Mouse (Mus musculus): ENCODE results near the gene Nav2.
A peak's percentile ranks its signal among the peaks of the same experiment; 100 is the strongest.

Gene Nav2

DNA sequence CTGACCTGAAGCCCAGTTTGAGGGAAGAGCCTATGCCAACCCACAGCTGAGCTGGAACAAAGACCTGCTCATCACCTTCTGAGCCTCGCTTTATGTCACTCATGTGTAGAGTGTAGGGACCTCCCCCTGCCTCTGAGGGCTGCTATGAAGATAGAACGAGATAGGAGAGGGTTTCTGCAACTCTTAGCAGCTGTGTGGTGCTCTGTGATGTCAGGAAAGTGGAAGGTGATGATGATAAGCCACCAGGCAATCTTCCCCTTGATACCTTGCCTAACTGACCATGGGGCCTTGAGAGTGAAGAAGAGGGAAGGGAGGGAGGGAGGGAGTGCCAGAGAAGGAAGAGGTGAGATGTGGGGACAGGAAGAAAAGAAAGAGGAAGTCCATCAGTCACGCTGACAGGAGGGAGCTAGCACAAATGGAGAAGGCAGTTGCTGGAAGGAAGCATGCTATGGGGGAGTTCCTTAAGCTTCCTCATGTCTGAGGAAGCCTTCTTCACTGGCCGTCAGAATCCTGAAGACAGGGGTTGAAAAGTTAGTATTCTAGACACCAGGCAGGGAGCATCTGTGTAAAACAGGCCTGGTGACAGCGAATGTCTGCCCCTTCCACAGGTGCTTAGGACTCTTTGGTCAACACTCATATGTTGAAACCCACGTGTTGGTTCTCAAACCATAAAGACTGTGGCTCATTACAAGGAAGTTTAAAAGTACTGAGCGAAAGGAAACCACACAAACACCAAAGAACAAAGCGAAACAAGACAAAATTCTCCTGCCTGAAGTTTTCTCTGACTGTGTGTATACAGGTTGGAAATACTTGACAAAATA lies at the start of gene Nav2:
Gene Nav2 (plus strand): TSS at position 196 of the 821 bp plus-strand sequence.
- ATAC-seq (ENCODE audit: insufficient number of reproducible peaks, low FRiP score, low TSS enrichment), result no peak

DNA sequence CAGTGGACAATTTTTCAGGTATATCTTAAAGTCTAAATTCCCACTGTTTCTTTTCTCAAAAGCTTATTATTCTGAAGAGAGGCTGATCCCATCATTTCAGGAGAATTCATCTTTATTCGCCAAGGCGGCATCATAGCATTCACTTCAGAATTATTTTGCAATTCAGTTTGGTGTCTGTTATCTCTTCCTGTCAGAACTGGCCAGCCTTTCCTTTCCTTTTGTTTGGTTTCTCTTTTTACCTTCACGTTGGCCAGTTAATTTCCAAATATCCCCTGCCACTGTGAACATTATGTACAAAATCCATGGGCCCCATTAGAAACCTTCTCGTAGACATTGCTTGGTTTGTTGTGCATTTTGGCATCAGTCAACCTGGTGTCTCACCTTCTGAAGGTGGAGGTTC lies 49.2 kb upstream of the Nav2 start:
- ATAC-seq (ENCODE audit: insufficient number of reproducible peaks, low FRiP score, low TSS enrichment), result no peak

DNA sequence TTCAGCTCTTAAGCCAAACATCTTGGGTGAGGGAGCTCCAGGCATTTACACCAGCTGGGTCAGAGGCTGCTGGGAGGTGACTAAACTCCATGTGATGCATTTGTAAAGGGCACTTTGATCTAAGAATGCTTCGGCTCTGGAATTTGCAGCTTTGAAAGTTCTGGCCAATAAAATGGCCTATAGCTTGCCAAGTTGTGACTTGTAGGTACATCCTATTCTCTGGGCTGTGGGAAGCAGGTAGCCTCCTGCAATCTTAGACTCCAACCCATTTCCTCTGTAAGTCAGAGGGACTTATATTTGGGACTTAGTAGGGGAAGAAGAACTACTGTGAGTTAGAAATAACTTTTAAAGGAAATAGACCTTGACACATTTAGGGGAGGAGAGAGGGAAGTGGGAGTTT lies 47.6 kb upstream of the Nav2 start:
- no peak for ATAC-seq (ENCODE audit: insufficient number of reproducible peaks, low FRiP score, low TSS enrichment)

DNA sequence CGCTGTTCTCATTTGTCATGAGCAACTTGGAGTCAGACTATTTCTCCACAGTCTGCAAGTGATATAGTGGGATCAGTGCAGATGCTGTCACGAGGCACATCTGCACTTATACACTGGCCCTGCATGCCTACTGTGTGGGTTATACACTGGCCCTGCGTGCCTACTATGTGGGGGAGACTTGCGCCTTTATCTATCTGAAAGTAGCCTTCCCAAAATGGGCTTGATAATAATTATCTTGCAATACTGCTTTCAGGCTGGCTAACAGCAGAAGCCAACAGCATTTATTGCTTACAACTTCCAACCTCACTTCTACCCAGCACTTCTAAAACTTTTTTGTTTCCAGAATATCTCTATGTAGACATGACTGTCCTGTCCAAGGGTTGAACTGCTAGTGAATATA lies 46.7 kb upstream of the Nav2 start:
- ATAC-seq (ENCODE audit: insufficient number of reproducible peaks, low FRiP score, low TSS enrichment), result no peak

DNA sequence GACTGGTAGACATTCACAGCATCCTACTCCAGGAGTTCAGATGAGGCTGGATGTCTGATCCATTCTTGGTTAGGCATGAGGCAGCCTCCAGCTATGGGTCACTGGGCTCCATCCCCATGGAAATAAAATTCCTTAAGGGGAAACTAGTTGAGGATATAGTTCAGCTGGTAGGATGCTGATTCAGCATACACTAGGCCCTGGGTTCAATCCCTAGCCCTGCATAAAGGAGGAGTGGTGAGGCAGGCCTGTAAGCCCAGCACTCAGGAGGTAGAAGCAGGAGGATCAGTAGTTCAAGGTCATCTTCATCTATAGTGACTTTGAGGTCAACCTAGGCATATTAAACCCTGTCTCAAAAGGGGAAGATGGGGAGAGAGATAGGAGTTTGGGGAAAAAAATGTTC lies 44.3 kb upstream of the Nav2 start:
- no peak for ATAC-seq (ENCODE audit: insufficient number of reproducible peaks, low FRiP score, low TSS enrichment)

DNA sequence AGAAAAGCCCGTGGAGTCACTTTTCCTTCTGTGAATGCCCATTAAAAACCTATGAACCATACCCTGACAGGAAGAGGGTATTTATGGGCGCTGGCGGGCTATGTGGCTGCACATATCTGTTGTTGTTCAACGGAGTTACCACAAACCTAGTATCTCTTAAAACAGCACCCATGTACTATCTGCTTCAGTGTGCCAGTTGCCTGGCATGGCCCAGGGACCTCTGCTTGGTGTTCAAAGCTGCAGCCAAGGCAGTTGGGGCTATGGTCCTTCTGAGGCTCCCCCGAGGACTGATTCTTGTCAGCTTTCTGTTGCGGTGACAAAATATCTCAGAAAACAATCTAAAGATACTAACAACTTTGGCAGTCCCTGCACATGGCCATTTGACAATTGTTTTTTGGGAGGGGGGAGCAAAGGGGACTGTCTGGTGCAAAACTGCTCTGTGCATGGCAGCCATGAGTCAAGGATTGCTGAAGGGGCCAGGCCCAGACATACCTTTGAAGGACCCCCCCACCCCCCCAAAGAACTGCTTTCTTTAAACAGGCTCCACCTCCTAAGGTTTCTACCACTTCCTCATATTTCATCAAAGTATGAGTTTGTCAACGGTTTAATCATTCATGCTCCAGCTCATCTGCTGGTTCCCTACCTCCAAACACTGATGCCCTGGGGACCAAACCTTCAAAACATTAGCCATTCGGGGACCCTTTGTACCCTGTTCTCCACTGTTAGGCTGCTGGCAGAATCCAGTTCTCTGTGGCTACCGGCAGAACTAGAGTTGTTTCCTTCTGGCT lies 43.7 kb upstream of the Nav2 start:
- no peak for ATAC-seq (ENCODE audit: insufficient number of reproducible peaks, low FRiP score, low TSS enrichment)

DNA sequence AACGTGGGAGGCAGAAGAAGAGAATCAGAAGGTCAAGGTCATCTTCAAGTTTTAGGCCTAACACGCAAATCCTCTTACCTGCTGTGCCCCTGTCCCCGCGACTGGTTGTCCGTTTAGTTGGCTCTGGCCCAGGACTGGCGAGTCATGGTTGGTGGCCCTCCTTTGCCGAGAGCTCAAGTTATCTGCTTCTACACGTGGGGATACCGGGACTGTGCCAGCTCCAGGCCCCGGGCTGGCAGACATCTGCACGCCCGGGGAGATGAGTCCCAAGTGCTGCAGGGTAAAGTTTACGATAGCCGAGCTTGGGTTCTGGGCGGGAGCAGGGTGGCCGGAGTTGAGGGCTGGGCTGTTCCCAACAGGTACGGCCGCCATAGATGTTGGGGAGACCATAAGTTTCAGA lies 40.9 kb upstream of the Nav2 start:
- no peak for ATAC-seq (ENCODE audit: insufficient number of reproducible peaks, low FRiP score, low TSS enrichment)

DNA sequence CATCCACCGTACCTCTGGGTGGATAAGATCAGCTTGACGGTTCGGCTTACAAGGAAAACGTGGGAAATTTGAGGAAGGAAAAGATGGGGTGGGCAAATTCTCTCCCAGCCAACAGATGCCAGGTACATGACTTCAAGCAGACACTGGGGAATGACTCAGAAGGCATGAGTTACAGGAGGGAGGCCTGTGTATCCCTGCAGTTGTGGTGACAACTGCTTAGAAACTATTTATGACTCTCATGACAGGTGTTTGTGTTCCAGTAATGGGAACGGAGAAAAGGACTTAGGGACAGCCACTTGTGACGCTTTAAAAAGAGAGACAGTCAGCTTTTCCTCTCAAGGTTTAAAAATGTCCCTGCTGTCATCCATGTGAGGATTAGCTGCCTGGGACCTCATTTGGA lies 38.4 kb upstream of the Nav2 start:
- no peak for ATAC-seq (ENCODE audit: insufficient number of reproducible peaks, low FRiP score, low TSS enrichment)

DNA sequence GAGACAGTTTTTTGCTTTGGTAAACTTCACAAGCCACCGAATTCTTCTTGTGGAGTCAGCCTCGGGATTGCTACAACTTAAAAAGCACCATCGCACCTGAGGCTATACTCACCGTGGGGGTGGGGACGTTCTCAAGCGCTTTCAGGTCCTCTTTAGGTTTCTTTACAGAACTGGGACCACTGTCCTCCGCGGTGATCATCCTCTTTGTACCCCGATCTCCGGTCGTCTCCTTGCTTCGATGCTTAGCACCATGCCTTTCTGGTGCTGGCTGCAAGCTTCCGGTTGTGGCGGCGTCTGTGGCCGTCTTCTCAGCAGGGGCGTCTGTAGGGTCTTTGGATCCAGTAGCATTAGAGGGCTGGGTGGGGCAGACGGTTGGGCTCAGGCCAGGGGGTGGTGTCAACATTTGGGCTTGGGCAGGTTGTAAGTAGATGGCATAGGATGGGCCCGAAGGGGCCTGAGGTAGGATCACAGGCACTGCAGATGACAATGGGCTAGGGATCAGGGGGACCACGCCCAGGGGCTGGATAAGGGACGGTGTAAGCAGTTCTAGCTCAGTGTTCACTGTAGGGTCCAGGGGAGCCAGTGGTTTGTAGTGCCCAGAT lies 37.8 kb upstream of the Nav2 start:
- ATAC-seq (ENCODE audit: insufficient number of reproducible peaks, low FRiP score, low TSS enrichment), result no peak

DNA sequence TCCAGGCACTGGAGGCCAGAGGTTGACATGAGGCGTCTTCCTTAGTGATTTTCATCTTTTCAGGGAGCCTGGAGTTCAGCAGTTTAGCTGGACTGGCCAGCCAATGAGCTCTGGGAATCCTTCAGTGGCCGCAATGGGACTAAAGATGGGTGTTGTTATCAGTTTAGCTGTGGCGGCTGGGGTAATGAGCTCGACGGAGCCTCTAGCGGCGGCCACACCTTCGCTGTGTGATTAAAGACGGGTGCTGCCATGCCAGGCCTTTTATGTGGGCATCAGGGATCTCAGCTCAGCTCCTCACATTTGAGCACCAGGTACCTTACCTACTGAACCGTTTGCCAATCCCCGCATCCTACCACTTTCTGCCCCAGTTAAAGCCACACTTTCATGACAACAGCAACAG lies 37.2 kb upstream of the Nav2 start:
- ATAC-seq (ENCODE audit: insufficient number of reproducible peaks, low FRiP score, low TSS enrichment), result no peak

DNA sequence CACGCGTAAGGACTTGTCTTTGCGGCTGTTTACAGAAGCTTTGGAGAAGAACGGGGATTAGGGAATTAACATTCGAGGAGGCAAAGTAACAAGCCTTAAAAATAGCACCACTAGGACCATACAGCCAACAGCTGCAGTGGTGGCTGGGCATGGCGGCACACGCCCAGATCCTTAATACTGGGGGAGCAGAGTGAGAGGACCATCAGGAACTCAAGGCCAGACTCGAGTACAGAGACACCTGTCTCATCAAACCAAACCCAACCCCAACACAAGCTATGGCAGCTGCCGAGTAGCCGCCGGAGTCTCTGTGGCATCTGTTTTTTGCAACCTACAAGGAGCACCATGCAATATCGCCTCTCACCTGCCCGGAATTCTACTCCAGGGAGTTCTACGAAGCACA lies 33.4 kb upstream of the Nav2 start:
- no peak for ATAC-seq (ENCODE audit: insufficient number of reproducible peaks, low FRiP score, low TSS enrichment)

DNA sequence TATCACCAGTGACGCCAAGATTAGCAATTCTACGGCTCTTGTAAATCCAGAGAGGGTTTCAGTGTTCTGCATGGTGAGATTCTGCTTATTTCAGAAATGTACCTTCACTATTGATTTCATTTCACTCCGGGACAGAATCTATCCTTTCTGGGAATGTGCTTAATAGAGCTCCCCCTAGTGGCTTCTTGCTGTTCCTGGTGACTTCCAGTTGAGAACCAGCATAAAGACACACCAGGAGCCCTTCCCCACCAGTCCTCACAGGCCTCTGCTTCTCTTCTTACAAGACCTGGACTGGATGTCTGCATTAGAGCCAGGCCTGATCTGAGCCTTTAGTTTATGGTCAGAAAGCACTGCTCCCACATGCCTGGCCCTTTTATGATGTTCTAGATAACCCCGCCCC lies 32.0 kb upstream of the Nav2 start:
- peak; percentile 36; the same call in 1 of the 2 replicates for ATAC-seq (ENCODE audit: insufficient number of reproducible peaks, low FRiP score, low TSS enrichment)

DNA sequence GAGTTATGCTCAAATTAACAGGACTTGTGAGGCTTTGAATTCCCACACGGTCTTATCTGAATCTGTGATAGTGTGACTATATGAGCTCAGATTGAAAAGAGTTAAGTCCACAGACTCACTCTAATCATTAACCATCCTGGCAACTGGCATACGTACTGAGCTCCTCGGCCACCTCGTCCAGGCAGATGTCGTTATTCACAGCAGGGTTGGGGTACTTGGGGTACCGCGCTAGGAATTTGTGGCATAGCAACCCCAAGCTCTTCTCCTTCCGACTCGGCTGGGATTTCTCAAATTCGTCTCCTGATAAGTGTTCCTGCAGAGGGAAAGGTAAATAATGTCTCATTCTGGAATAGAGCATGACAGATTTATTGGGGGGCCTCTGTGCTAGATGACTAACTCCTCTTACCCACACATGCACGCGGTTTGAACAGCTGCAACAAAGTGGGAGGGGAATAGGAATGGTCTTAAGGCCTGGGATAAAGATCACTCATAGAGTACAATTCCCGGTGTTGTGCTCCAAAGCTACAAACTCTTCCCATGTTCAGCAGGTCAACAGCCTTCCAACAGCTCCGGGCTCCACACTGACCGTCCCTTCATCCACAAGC lies 30.6 kb upstream of the Nav2 start:
- ATAC-seq (ENCODE audit: insufficient number of reproducible peaks, low FRiP score, low TSS enrichment), result no peak

DNA sequence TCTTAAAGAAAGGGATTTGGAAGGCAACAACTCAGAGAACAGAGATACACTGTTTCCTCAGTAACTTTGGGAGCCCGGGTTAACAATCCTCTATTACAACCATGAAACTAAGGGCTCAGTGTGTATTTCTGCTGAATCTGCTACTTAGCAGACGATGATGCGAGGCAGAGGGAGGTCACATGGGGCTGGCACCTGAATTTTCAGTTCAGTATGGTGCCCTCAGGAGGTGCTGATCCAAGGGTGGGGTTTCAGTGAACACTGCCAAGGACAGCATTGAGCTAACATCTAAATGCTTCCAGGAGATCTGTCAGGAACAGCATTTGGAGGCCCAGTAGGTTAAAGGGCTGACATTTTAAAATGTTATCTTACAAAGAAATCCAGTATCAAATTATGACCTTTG lies 28.9 kb upstream of the Nav2 start:
- ATAC-seq (ENCODE audit: insufficient number of reproducible peaks, low FRiP score, low TSS enrichment), result no peak

DNA sequence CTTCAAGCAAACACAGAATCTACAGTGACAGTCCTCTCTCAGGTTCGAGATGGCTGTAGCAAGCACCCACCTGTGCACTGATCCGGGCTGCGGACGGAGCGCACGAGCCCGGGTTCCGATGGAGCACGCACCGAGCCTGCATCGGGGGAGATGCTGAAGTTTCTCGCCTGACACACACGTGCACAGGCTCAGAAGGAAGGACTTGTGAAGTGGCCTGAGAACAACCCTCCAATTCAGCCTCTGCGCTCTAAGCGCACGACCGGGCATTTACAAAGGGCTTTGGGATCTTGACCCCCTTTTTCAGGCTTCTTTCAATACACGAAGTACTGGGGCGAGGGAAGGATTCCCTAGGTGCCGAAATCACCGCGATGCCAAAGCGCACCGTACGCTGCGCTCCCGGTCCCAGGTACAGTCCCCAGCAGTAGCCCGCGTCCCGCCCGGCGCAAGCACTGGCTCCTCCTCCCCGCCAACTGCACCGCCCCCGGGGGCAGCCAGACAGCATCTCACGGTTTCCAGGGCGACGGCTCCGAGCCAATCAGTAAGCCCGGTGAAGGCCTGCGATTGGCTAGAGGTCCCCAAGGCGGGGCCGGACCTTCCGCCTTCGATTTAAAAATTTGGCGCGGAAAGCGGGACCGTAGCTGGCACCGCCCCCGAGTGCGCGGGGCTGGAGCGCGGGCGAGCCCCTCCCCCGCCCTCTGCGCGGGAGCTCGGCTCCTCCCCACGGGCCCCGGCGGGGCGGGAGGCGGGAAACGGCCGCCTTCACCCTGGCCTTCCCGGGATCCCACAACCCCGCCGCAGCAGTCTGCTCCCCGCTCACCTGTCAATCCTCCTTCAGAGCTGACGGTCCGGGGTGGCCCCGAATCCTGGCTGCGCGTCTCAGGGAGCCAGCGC lies 27.7 kb upstream of the Nav2 start:
- peak; percentile 94 for ATAC-seq (ENCODE audit: insufficient number of reproducible peaks, low FRiP score, low TSS enrichment)

DNA sequence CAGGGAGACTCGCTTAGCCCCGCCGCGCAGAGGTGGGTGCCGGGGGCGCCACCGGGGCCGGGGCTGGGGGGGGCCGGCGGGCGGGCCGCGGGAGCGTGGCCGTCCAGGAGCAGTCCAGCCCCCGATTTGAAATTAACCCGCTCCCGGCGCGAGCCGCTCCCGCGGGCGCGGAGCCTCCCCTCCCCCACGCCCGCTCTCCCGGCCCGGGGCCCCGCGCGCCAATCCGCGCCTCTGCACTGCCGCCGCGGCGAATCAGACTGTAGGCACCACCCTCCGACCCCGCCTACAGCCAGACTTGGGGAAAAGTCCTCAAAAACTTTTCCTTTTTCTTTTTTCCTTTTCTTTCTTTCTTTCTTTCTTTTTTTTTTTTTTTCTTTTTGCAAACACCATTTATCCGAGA lies 27.0 kb upstream of the Nav2 start, which contains the start of gene E2f8:
Gene E2f8 (minus strand): TSS at position 111 of the 400 bp plus-strand sequence.
- ATAC-seq (ENCODE audit: insufficient number of reproducible peaks, low FRiP score, low TSS enrichment), result no peak

DNA sequence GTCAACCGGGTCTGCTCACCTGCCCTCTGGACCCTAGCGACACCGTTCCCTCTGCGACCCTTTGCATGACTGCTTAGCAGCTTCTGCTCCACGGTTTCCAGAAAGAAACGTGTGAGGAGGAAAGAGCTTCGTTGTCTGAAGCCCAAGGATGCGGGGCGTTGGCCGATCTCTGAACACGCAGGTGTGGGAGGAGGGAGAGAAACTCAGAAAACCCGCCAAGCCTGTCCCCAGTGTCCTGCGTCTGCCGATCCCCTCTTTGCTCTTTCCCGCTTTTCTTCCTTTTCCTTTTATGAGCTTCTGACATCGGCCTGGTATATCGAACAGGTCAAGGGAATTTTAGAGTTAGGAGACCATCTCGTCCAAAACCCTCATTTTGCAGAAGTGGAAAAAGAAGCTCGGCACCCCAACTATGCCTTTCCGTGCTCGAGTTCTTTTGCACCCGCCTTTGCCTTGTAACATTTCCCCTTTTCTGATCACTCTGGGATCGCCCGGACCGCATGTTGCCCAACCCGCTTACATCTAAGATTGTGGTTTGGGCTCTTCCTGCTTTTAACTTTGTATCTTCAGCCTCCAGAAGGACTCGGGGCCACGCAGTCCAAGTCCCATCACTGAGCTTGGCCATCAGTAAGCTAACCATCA lies 26.4 kb upstream of the Nav2 start:
- no peak for ATAC-seq (ENCODE audit: insufficient number of reproducible peaks, low FRiP score, low TSS enrichment)

DNA sequence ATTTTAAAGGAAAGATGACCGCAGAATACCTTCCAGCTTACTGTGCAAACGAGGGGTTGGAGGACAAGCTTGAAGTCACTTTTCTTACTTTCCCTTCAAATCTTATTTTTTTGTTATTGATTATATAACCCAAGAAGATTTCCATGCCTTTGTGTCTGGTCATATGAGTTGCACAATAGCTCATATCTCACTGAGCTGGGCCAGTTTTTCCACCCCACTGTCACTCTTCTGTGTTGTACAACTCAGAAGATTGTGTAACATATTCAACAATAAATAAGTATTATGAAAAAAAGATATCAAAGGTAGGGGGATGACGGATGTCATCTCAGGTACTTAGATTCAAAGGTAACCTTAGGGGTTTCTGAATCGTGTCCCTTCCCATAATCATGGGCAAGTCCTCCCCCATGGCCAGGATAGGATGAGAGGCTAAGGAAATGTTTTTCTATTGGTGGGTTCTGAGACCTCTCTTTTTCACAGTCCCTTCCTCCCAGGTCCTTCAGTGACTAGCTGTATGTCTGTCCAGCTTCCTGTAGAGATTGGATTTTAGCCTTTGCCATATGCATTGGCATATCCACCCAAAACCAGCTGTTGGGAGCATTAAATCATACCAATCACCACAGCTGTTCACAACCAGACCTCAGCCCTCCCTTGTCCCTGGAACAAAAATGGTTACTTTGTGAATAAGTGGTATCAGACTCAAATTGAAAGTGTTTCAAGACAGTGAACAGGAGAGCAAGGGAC lies 24.8 kb upstream of the Nav2 start:
- ATAC-seq (ENCODE audit: insufficient number of reproducible peaks, low FRiP score, low TSS enrichment), result no peak

DNA sequence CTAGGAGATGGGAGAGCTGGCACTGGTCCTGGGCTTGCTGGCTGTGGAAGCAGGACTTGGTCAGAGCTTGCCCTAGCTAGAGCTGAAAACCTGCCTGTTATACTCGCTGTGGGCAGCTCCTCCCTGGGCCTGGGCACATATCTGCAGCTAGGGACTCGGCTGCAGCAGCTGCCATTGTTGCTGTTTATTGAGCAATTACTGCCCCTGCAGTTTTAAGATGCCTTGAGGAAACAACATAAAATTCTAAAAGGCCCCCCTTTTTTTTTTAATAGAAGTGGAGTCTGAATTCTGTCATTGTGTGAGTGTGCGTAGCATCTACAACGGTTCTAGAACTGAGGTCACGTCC lies 24.3 kb upstream of the Nav2 start:
- ATAC-seq (ENCODE audit: insufficient number of reproducible peaks, low FRiP score, low TSS enrichment), result no peak

All from cerebellum, adult (tissue).